Comparison of ENCODE assay signal across 13 mouse cellular contexts in genomic region chr6:108642020-108642419, GRCm38 (mm10).
"Had no signal": no experiment of that assay in that cellular context is flagged by ENCODE, and none has a peak within 500 bp of the region (broad histone marks: within the 10 kb centered on the region; RNA-seq: fewer than 3 reads in every experiment).

No protein-coding gene starts in this region.

- ATAC-seq: midbrain, embryonic 13.5 days had no signal

- H3K4me3 ChIP-seq: limb, embryonic 15.5 days; midbrain, embryonic 13.5 days; myocyte; neural tube, embryonic 15.5 days; stomach, embryonic 15.5 days had no signal

- H3K27me3 ChIP-seq: limb, embryonic 15.5 days; midbrain, embryonic 13.5 days; neural tube, embryonic 15.5 days; stomach, embryonic 15.5 days had no signal

- H3K4me1 ChIP-seq: limb, embryonic 15.5 days; midbrain, embryonic 13.5 days; neural tube, embryonic 15.5 days; stomach, embryonic 15.5 days had no signal

- DNase-seq: kidney, postnatal 25 days; layer of hippocampus, adult 9-11 months; layer of hippocampus, postnatal 36 days; lung, adult 18-20 months; right cerebral cortex, postnatal 14 days; thymus, adult 2 months; thymus, postnatal 25 days had no signal

- H3K36me3 ChIP-seq: limb, embryonic 15.5 days; midbrain, embryonic 13.5 days; neural tube, embryonic 15.5 days; stomach, embryonic 15.5 days had no signal

- H3K27ac ChIP-seq: limb, embryonic 15.5 days; liver, embryonic 14.5 days; midbrain, embryonic 13.5 days; neural tube, embryonic 15.5 days; stomach, embryonic 15.5 days had no signal

- H3K4me2 ChIP-seq: limb, embryonic 15.5 days; midbrain, embryonic 13.5 days; neural tube, embryonic 15.5 days; stomach, embryonic 15.5 days had no signal

- H3K9me3 ChIP-seq: limb, embryonic 15.5 days; midbrain, embryonic 13.5 days; neural tube, embryonic 15.5 days; stomach, embryonic 15.5 days had no signal

- H3K9ac ChIP-seq: limb, embryonic 15.5 days; liver, embryonic 14.5 days; midbrain, embryonic 13.5 days; neural tube, embryonic 15.5 days; stomach, embryonic 15.5 days had no signal
